Mouse (Mus musculus): ENCODE data around the gene Dmgdh. TPM values are rescaled to one million over a fixed set of nuclear protein-coding genes. Genes with fewer than 3 reads are reported as not detected.

Dmgdh gene
- polyA plus RNA-seq (2014; fragmentation: Nextera tagmentation; extraction: Ambion mirVana), result 0.08 TPM in 1 of 2 replicates, not detected in the other

DNA sequence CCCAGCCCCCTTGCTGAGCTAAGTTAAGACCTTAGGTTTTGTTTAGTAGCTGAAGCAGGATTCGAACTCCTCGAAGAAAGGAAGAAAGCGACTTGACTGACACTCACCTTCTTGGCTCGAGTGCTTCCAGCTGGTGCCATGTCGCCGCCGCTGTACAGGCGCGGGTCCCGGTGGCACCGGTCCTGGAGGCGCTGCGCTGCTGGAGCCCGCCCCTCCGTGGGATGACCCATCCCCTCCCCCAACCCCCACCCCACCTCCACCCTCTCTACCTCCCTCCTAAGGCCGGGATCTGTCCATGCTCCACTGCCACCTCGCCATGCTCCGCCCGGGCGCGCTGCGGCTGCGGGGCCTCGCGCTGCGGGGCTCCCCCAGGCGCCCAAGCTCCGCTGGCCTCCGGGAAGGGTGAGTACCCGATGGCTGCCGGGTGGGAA lies at the start of gene Dmgdh, which contains the start of gene Bhmt2:
Dmgdh (plus strand) TSS at position 303 of the 431 bp plus-strand sequence.
Bhmt2 (minus strand) TSS at position 172 of the 431 bp plus-strand sequence.
- Histone ChIP-seq H3K27ac (ENCODE audit: low read depth, low read length) (no peak within 1 kb of the TSS), H3K36me3 (ENCODE audit: control insufficient read depth, insufficient read depth, low read length) (no peaks in the 10 kb centered on the region), H3K4me2 (ENCODE audit: low read depth, low read length, severe bottlenecking) (peak within 1 kb of the TSS; percentile 40), H3K9me3 (ENCODE audit: control insufficient read depth, low read length) (no peaks in the 10 kb centered on the region), H3K27me3 (ENCODE audit: control insufficient read depth, insufficient read depth, low read length) (peaks cover 6% of the 10 kb centered on the region; the same call in 1 of the 2 replicates), H3K9ac (ENCODE audit: low read length) (no peak within 1 kb of the TSS), H3K4me1 (replicated peaks; ENCODE audit: control insufficient read depth, insufficient read depth, low read length) (0 out of 2 replicates have a peak, but pooled peaks cover 1% of the 10 kb centered on the region), H3K4me3 (ENCODE audit: low read depth, low read length) (0 out of 2 replicates have a peak within 1 kb of the TSS, but pooled peaks have one; percentile 14)
- DNase-seq (ENCODE audit: low spot score), result peak; percentile 56
- WGBS, result 7% methylated on average over 30 of the region's 31 CpGs
- no peak for ATAC-seq (replicated peaks; ENCODE audit: low FRiP score)

DNA sequence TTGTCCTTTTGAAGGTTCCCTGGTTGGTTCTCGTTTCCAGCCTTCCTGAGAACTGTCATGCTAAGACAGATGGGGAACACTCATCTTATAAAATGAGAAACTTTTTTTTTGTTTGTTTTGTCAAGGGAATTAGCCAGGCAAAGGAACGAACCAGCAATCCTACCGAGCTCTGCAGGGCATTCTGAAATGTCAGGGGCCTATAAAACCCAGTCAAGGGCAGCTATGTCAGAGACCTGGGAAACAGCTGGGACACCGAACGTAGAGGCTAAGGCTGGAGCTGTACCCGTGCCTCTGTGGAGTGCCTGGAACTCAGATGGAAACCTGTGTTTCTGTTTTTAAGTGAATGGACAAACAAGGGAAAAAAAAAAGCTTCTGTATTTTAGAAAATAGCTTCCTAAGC lies 45.4 kb upstream of the Dmgdh start:
- Histone ChIP-seq H3K9ac (ENCODE audit: low read length) (no peak overlapping the region), H3K27ac (ENCODE audit: low read depth, low read length) (no peak overlapping the region), H3K4me3 (ENCODE audit: low read depth, low read length) (no peak overlapping the region), H3K4me2 (ENCODE audit: low read depth, low read length, severe bottlenecking) (no peak overlapping the region), H3K36me3 (ENCODE audit: control insufficient read depth, insufficient read depth, low read length) (no peaks in the 10 kb centered on the region), H3K27me3 (ENCODE audit: control insufficient read depth, insufficient read depth, low read length) (no peaks in the 10 kb centered on the region), H3K9me3 (ENCODE audit: control insufficient read depth, low read length) (no peaks in the 10 kb centered on the region), H3K4me1 (replicated peaks; ENCODE audit: control insufficient read depth, insufficient read depth, low read length) (no peaks in the 10 kb centered on the region)
- DNase-seq (ENCODE audit: low spot score) (no peak), ATAC-seq (replicated peaks; ENCODE audit: low FRiP score) (no peak)
- WGBS, result 23% methylated on average over 6 of the region's 6 CpGs

DNA sequence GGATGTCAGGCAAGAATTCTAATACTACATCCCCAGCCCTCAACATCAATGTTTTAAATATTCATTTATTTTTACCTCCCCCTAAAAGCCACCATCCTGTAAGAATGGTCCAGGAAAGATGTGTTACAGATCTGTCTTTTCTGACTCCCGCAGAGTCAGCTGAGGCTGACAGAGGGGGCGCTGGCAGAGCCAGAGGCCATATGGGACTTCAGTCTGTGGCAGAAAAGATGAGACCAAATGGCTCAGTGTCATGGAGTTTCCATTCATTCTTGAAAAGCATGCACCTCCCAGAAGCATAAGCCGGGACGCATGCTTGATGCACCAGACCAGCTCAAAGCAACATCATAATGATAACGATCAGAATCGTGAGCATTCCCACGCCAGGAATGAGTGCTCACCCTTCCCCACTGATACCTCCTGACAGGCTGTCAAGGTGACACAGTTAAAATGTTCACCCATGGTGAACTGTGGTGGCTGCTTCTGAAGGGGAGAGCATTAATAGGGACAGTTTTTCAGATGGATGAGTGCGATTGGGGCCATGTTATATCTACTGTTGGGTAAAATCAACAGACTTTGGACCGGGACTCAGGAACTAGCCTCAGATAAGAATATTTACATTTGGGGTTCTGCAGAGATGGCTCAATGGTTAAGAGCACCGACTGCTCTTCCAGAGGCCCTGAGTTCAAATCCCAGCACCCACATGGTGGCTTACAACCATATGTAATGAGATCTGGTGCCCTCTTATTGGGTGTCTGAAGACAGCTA lies 43.1 kb upstream of the Dmgdh start:
- 92% methylated on average over 10 of the region's 10 CpGs for WGBS
- ATAC-seq (replicated peaks; ENCODE audit: low FRiP score), result no peak
- H3K9me3 ChIP-seq (ENCODE audit: control insufficient read depth, low read length), result no peaks in the 10 kb centered on the region
- DNase-seq (ENCODE audit: low spot score), result no peak
- H3K9ac ChIP-seq (ENCODE audit: low read length), result no peak overlapping the region
- H3K27me3 ChIP-seq (ENCODE audit: control insufficient read depth, insufficient read depth, low read length), result no peaks in the 10 kb centered on the region
- no peak overlapping the region for H3K27ac ChIP-seq (ENCODE audit: low read depth, low read length)
- H3K36me3 ChIP-seq (ENCODE audit: control insufficient read depth, insufficient read depth, low read length), result no peaks in the 10 kb centered on the region
- H3K4me1 ChIP-seq (replicated peaks; ENCODE audit: control insufficient read depth, insufficient read depth, low read length), result no peaks in the 10 kb centered on the region
- no peak overlapping the region for H3K4me2 ChIP-seq (ENCODE audit: low read depth, low read length, severe bottlenecking)
- H3K4me3 ChIP-seq (ENCODE audit: low read depth, low read length), result no peak overlapping the region

DNA sequence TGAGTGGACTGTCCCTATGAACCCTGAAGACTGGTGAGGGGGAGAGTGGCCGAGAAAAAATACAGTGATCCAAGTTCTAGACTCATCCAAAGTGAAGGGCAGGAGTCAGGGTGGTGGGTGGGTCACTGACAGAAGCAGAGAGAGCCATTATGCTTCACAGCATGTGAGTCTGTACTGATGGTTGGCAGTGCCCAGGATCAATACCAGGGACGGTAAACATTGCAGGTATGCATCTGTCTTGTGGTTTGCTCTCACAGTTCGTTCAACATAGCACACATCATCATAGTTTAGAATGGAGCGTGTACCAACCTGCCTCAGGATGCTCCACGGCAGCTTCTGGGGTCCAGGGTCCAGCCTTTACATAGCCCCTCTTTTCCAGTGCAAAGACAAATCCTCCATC lies 41.3 kb upstream of the Dmgdh start:
- Histone ChIP-seq H3K9ac (ENCODE audit: low read length) (no peak overlapping the region), H3K4me1 (replicated peaks; ENCODE audit: control insufficient read depth, insufficient read depth, low read length) (no peaks in the 10 kb centered on the region), H3K36me3 (ENCODE audit: control insufficient read depth, insufficient read depth, low read length) (no peaks in the 10 kb centered on the region), H3K4me3 (ENCODE audit: low read depth, low read length) (no peak overlapping the region), H3K4me2 (ENCODE audit: low read depth, low read length, severe bottlenecking) (no peak overlapping the region), H3K27ac (ENCODE audit: low read depth, low read length) (no peak overlapping the region), H3K27me3 (ENCODE audit: control insufficient read depth, insufficient read depth, low read length) (no peaks in the 10 kb centered on the region), H3K9me3 (ENCODE audit: control insufficient read depth, low read length) (no peaks in the 10 kb centered on the region)
- WGBS, result 84% methylated on average over 5 of the region's 5 CpGs
- no peak for DNase-seq (ENCODE audit: low spot score)
- ATAC-seq (replicated peaks; ENCODE audit: low FRiP score), result no peak

DNA sequence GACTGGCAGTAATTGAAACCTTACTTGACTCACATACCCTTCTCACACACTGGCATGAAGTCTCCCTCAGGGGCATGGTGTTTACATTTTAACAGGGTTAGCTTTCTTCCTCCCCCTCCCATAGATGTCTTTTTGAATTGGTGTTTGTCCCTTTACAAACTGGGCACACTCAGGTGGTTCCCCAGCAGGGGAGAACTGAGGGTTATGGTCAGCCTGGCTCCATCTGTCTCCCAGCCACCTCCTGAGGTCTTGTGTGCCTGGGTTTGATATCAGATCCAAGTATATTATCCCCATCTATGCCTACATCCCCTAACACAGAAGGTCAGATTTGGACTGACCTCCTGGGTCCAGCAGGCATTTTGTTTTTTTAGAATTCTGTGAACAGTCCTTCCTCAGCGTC lies 37.7 kb upstream of the Dmgdh start:
- WGBS, result 72% methylated on average over 1 of the region's 1 CpGs
- Histone ChIP-seq H3K4me1 (replicated peaks; ENCODE audit: control insufficient read depth, insufficient read depth, low read length) (no peaks in the 10 kb centered on the region), H3K36me3 (ENCODE audit: control insufficient read depth, insufficient read depth, low read length) (no peaks in the 10 kb centered on the region), H3K27ac (ENCODE audit: low read depth, low read length) (no peak overlapping the region), H3K9ac (ENCODE audit: low read length) (no peak overlapping the region), H3K9me3 (ENCODE audit: control insufficient read depth, low read length) (no peaks in the 10 kb centered on the region), H3K27me3 (ENCODE audit: control insufficient read depth, insufficient read depth, low read length) (no peaks in the 10 kb centered on the region), H3K4me2 (ENCODE audit: low read depth, low read length, severe bottlenecking) (no peak overlapping the region), H3K4me3 (ENCODE audit: low read depth, low read length) (no peak overlapping the region)
- ATAC-seq (replicated peaks; ENCODE audit: low FRiP score) (no peak), DNase-seq (ENCODE audit: low spot score) (no peak)

DNA sequence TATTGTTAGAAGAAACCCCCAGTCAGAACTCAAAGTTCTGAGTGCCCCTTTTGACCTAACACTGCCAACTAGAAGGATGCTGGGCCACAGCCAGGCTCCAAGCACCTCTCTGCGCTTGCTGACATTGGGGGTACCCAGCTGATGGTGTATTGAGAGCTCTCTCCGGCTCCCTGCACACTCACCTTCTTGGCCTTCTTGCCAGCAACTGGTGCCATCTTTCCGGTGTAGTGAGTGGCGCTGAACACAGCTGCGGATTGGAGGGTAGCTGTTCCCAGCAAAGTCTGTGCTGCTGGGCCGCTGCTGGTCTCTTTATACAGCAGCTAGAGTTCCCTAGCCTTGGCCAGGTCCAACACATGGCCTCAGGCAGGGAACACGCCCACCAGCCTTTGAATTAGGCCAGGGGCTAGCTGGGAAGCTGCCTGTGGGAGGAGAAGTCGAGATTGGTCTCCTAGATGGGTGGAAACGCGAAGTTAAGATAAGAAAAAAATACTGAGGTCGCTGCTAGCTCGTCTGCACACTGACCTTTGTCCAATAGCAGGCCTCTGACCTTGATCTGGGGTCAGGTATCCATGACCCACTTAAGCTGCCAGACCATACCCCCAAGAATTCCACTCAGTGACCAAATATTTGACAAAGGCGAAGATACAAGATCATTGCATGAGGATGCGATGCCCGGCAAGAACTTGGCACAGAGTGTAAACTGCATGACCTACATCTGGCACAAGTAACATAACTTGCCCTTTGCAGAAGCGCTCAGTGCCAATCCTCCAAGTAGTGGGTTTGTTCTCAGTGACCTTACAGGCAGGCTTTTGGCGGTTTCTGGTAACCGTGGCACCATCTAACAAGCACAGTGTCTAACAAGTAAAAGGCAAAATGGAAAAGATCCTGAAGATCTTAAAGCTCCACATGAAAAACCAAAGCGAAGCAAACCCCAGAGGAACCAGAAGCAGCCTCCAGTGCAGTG lies 36.7 kb upstream of the Dmgdh start, which contains the start of gene Bhmt:
Bhmt (minus strand) TSS at position 680 of the 964 bp plus-strand sequence.
- H3K27ac ChIP-seq (ENCODE audit: low read depth, low read length), result no peak within 1 kb of the TSS
- H3K4me2 ChIP-seq (ENCODE audit: low read depth, low read length, severe bottlenecking), result no peak within 1 kb of the TSS
- H3K9me3 ChIP-seq (ENCODE audit: control insufficient read depth, low read length), result no peaks in the 10 kb centered on the region
- no peaks in the 10 kb centered on the region for H3K27me3 ChIP-seq (ENCODE audit: control insufficient read depth, insufficient read depth, low read length)
- ATAC-seq (replicated peaks; ENCODE audit: low FRiP score), result no peak
- WGBS, result 79% methylated on average over 19 of the region's 19 CpGs
- no peak for DNase-seq (ENCODE audit: low spot score)
- H3K36me3 ChIP-seq (ENCODE audit: control insufficient read depth, insufficient read depth, low read length), result no peaks in the 10 kb centered on the region
- H3K4me3 ChIP-seq (ENCODE audit: low read depth, low read length), result no peak within 1 kb of the TSS
- H3K9ac ChIP-seq (ENCODE audit: low read length), result no peak within 1 kb of the TSS
- no peaks in the 10 kb centered on the region for H3K4me1 ChIP-seq (replicated peaks; ENCODE audit: control insufficient read depth, insufficient read depth, low read length)

DNA sequence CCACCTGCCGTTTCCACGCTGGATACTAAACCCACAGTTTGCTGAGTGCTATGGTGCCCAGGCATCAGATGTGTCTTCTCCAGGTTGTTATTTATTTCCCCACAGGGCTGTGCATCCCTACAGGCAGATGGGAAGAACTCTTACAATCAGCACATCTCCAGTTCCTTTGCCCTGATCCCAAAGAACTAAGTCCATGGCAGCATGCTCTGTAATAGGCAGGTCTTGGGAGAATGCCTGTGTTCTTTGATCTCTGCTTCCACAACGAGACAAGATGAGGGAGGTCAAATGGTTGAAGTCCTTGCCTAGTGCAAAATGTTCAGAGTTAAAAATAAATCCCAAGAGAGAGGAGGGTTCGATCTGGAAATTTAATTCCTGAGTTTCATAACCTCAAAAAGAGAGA lies 34.6 kb upstream of the Dmgdh start:
- no peak for DNase-seq (ENCODE audit: low spot score)
- Histone ChIP-seq H3K36me3 (ENCODE audit: control insufficient read depth, insufficient read depth, low read length) (no peaks in the 10 kb centered on the region), H3K9ac (ENCODE audit: low read length) (no peak overlapping the region), H3K4me3 (ENCODE audit: low read depth, low read length) (no peak overlapping the region), H3K4me1 (replicated peaks; ENCODE audit: control insufficient read depth, insufficient read depth, low read length) (no peaks in the 10 kb centered on the region), H3K9me3 (ENCODE audit: control insufficient read depth, low read length) (no peaks in the 10 kb centered on the region), H3K27me3 (ENCODE audit: control insufficient read depth, insufficient read depth, low read length) (no peaks in the 10 kb centered on the region), H3K4me2 (ENCODE audit: low read depth, low read length, severe bottlenecking) (no peak overlapping the region), H3K27ac (ENCODE audit: low read depth, low read length) (no peak overlapping the region)
- ATAC-seq (replicated peaks; ENCODE audit: low FRiP score), result no peak
- 76% methylated on average over 4 of the region's 4 CpGs for WGBS

DNA sequence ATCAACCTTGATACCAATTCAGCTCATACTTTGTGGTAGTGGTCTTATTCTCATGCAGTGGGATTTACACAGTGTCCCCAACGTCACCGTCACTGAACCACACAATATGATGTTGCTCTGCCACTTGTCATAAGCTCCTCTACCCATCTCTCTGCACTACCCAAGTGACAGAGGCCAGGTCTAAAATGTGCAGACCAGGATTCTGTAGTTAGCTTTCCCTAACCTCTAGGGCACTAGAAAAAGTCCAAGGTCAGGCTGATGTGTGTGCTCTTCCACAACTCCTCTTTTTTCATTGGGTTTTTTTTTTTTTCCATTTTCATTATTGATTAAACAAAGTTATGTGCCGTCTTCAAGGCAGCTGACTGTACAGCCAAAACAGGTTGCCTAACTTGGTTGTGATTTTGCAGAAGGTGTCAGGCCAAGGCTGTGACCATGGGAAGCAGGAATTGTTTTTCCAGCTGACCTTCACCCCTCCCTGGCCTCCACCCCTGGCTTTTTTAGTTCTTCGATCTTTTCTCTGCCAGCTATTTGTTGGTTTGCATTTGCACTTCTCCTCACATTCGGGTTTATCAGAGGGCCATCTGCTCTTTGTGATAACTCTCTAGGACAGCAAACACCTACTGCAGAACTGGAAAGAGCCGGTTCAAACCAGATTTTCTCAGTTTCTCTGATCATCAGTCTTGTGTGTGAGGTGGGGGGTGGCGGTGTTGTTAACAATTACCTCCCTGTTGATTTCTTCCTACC lies 25.7 kb upstream of the Dmgdh start:
- DNase-seq (ENCODE audit: low spot score) (no peak), ATAC-seq (replicated peaks; ENCODE audit: low FRiP score) (no peak)
- no peaks in the 10 kb centered on the region for H3K9me3 ChIP-seq (ENCODE audit: control insufficient read depth, low read length)
- no peak overlapping the region for H3K27ac ChIP-seq (ENCODE audit: low read depth, low read length)
- no peak overlapping the region for H3K9ac ChIP-seq (ENCODE audit: low read length)
- WGBS, result 91% methylated on average over 7 of the region's 7 CpGs
- no peaks in the 10 kb centered on the region for H3K36me3 ChIP-seq (ENCODE audit: control insufficient read depth, insufficient read depth, low read length)
- no peaks in the 10 kb centered on the region for H3K4me1 ChIP-seq (replicated peaks; ENCODE audit: control insufficient read depth, insufficient read depth, low read length)
- no peak overlapping the region for H3K4me3 ChIP-seq (ENCODE audit: low read depth, low read length)
- H3K4me2 ChIP-seq (ENCODE audit: low read depth, low read length, severe bottlenecking), result no peak overlapping the region
- no peaks in the 10 kb centered on the region for H3K27me3 ChIP-seq (ENCODE audit: control insufficient read depth, insufficient read depth, low read length)

Data from forebrain, embryonic 11.5 days (tissue).